Mouse (Mus musculus) cerebellum, adult 2 months (tissue): ENCODE measurements around the gene Fam160b1.

Source experiments
- CTCF ChIP-seq: fragments of 200-500 bp; IDR thresholded peaks from 2 replicates; pipeline ENCODE4 v1.5.1; 2011; ENCODE audit warnings: low read depth, mild to moderate bottlenecking, control low read depth, low read length, moderate library complexity, borderline replicate concordance; ENCODE audit not compliant: insufficient read depth
- POLR2A ChIP-seq: fragments of 200-500 bp; IDR thresholded peaks from 2 replicates; pipeline ENCODE4 v1.6.1; 2011; ENCODE audit warnings: low read length, control low read depth, borderline replicate concordance; ENCODE audit not compliant: insufficient read depth

GRCm38 (mm10) chr19:57328269-57328668 is 32.2 kb upstream of the Fam160b1 start:
- TF ChIP-seq CTCF = no peak
- no peak for TF ChIP-seq POLR2A
